Mouse (Mus musculus): ENCODE measurements around the gene Ankrd12.

DNA sequence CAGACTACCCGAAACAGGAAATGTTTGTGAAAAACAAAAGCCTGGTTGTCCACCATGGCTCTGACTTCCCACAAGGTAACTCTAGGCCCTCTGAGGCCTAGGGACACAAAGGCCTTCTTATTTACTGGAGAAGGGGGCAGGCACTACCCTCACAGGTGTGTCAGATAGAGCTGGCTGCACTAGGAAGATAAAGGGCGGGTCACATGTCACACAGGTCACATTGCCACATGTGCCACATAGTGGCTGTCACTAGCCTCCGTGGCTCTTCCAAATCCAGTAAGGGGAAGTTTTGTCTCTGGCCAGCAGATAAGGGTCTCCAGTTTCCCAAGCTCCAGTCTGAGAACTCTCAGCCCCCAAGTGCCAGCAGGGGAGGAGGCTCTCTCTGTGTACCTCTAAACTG lies 157.7 kb downstream of the Ankrd12 start:
- TF ChIP-seq GATA1 (IDR thresholded peaks at IDR 0.05; ENCODE audit: borderline replicate concordance, low read length) (no peak), FLI1 (IDR thresholded peaks at IDR 0.05; ENCODE audit: low read length) (no peak)
